Mouse (Mus musculus): ENCODE data around the gene Srsf7.

- TF ChIP-seq POLR2A (IDR thresholded peaks at IDR 0.05; ENCODE audit: low read depth, low read length) = no peak
- TF ChIP-seq CTCF (IDR thresholded peaks at IDR 0.05; ENCODE audit: extremely low read depth, insufficient read length, insufficient replicate concordance, low read depth, low read length) = no peak
Measured at GRCm38 (mm10) chr17:80252757-80253525, 45.8 kb upstream of the Srsf7 start.
